Mouse (Mus musculus) G1E (cell line): Measurements from ENCODE around the gene Micall1. TPM values are rescaled to one million over a fixed set of nuclear protein-coding genes. Genes with fewer than 3 reads are reported as not detected.
A peak's percentile ranks its signal among the peaks of the same experiment; 100 is the strongest.

ENCODE experiments used
- ATAC-seq: 2 replicates; pipeline ENCODE4 v1.8.0; 2016; ENCODE audit warnings: mild to moderate bottlenecking; ENCODE audit not compliant: insufficient number of reproducible peaks, poor library complexity, low FRiP score, severe bottlenecking; ENCODE audit errors: extremely low read depth
- DNase-seq: peaks from one replicate; pipeline ENCODE4 v3.0.0; 2012; ENCODE audit warnings: low spot score
- H3K27me3 ChIP-seq: 2 replicates; pipeline ENCODE4 v1.6.1; 2012; ENCODE audit warnings: mild to moderate bottlenecking, low read length, inconsistent platforms; ENCODE audit not compliant: insufficient read depth
- H3K36me3 ChIP-seq: replicated peaks from 2 replicates; pipeline ENCODE3; 2012; ENCODE audit warnings: mild to moderate bottlenecking, inconsistent platforms
- H3K4me1 ChIP-seq: 2 replicates; pipeline ENCODE4 v1.6.1; 2012; ENCODE audit warnings: low read depth, low read length, inconsistent platforms, mixed read lengths; ENCODE audit not compliant: insufficient read depth
- H3K4me3 ChIP-seq: 2 replicates; pipeline ENCODE4 v1.5.1; 2012; ENCODE audit warnings: low read depth, mild to moderate bottlenecking, inconsistent platforms, low read length, moderate library complexity, mixed read lengths
- H3K9me3 ChIP-seq: replicated peaks from 2 replicates; pipeline ENCODE4 v1.6.1; 2012; ENCODE audit warnings: inconsistent platforms
- CTCF ChIP-seq: IDR thresholded peaks from 2 replicates; pipeline ENCODE4 v1.5.1; 2012; ENCODE audit warnings: low read depth, low read length, inconsistent platforms, mixed read lengths
- GATA1 ChIP-seq: IDR thresholded peaks from 2 replicates; pipeline ENCODE4 v1.6.1; 2012; ENCODE audit warnings: borderline replicate concordance, low read length, inconsistent platforms, mixed read lengths
- GATA2 ChIP-seq: IDR thresholded peaks from 2 replicates; pipeline ENCODE4 v1.6.1; 2012; ENCODE audit warnings: low read depth, low read length, inconsistent platforms, borderline replicate concordance
- POLR2AphosphoS5 ChIP-seq: IDR thresholded peaks from 2 replicates; pipeline ENCODE4 v1.6.1; 2012; ENCODE audit warnings: low read depth, low read length, inconsistent platforms; ENCODE audit not compliant: insufficient replicate concordance
- TAL1 ChIP-seq: conservative IDR thresholded peaks from 2 replicates; pipeline ENCODE4 v1.6.1; 2012; ENCODE audit warnings: low read depth, low read length, inconsistent platforms, mixed read lengths
- polyA plus RNA-seq: library from polyadenylated mRNA; stranded (reverse); fragments of >175 nt; gene quantifications from 2 replicates; pipeline ENCODE4 v1.2.3, GENCODE M21; 2012
- total RNA-seq, 2 experiments: library from RNA; stranded (forward) in 1 of 2; stranded (reverse) in 1 of 2; fragments of 200-1000 nt in 1 of 2; fragments of >200 nt in 1 of 2; fragmentation: Nextera tagmentation in 1 of 2; gene quantifications; 2 replicates each; pipeline ENCODE4 v1.2.3; 2014 to 2017

Micall1 gene
- total RNA-seq (2014; fragmentation: Nextera tagmentation), result 10.4 and 11.5 TPM in 2 replicates
- total RNA-seq (2017), result 3.7 and 4.5 TPM in 2 replicates
- 19.9 and 20.5 TPM in 2 replicates for polyA plus RNA-seq

DNA sequence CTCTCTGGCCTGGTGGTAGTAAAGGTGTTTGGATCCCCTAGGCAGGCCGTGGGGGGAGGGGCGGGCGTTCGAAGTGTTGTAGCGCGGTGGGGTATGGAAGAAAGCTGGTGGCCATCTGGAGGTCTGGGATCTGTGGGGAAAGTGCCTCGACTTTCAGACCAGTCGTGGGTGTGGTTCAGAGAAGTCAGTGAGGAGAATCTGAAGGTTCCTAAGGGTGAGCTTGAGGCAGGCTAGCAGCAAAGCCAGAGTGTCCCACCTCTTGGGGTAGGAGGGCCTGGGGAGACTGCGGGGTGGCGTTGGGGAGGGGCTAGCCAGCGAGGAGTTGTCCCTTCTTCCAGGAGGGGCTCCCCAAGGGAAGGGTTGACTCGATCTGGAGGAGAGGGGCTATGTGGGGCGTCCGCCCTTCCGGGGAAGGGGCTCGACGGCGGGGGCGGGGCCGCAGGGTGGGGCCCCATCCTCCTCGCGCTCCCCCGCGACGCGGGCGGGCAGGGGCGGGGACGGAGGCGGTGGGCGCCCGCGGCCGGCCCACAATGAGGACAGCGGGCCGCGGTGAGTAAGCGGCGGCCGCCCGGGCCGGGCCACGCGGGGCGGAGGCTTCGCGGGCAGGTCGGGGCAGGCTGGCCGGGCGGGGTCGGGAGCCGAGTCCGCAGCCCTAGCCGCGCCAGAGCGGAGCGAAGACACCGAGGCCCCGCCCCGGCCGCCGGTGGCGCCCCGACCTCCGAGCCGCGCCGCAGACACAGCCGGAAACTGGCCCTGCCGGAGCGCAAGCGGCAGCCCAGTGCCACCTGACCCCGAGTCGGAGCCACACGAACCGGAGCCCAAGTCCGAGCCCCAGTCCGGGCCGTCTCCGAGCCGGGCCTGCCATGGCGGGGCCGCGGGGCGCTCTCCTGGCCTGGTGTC, at the start of gene Micall1:
Micall1 (plus strand) TSS at position 478 of the 900 bp plus-strand sequence.
- peaks cover 16% of the 10 kb centered on the region for H3K36me3 ChIP-seq
- no peaks in the 10 kb centered on the region for H3K9me3 ChIP-seq
- peak; percentile 4; the same call in 1 of the 2 replicates for ATAC-seq
- peak; percentile 77 for DNase-seq
- H3K27me3 ChIP-seq, result peaks cover 45% of the 10 kb centered on the region
- peak within 1 kb of the TSS; percentile 80 for H3K4me3 ChIP-seq
- TF ChIP-seq GATA1 (no peak), POLR2AphosphoS5 (no peak), GATA2 (no peak), CTCF (no peak), TAL1 (no peak)
- H3K4me1 ChIP-seq, result peaks cover 36% of the 10 kb centered on the region

DNA sequence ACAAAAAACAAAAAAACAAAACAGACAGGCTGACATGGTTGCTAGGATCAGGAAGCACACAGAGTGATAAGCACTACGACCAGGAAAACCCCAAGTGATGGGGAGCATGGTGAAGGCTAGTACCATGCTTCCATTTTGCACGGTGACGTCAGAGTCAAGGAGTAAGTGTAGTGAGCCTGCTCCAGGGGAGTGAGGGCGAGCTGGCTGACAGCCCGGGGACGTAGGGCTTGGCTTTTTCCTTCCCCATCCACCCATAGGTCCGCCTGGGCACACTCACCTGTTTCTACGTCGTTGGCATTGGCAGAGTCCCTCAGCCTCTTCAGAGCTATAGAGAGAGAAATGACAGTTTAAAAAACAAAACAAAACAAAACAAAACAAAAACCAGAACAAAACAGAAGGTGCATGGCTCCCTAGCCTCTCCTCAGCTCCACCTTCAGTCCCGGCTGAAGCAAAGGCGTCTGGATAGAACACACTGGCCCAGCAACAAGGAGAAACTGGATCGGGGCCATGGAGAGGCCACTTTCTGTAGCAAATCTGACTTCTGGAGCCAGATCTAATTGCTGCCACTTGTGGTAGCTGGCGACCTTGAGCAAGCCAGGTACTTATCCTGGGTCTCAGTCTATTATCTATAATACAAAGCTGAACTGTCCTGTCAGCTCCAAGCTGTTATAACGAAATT, 47.7 kb upstream of the Micall1 start:
- peaks cover 3% of the 10 kb centered on the region; the same call in 1 of the 2 replicates for H3K9me3 ChIP-seq
- H3K36me3 ChIP-seq, result peaks cover 51% of the 10 kb centered on the region
- ATAC-seq, result no peak

DNA sequence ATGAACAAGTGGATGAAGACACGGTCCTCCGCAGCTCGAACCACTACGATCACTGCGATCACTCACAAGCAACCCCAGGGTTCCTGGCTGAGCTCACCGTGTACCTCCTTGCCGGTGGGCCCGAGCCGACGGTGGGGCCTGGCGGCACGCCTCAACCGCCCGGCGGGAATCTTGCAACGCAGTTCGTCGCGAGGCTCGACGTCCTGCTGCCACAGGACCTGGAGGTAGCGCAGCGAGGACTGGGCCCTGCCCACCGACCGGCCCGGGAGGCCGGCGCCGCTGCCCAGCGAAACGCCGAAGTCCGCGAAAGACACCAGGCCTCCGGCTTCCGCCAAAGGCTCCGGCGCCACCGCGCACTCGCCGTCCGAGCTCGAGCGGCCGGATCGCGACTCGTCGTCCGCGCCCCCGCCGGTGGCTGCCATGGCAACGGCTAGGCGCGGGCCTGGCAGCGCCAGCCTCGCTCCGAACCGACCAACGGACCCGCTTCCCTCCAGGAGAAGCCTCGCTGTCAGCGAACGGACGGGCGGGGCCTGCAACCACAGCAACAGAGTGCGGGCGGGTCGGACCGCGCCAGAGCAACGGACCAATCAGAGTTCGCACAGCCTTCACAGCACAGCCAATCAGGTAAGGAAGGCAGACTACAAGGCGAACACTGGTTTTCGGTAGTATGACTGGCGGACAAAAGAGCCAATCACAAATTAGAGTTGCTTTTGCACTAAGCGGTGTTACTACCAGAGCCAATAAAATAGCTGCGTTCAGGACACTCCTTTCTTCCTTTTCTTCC, 46.1 kb upstream of the Micall1 start, which contains the start of gene Ankrd54:
Ankrd54 (minus strand) TSS at position 518 of the 784 bp plus-strand sequence.
- TF ChIP-seq GATA2 (no peak), GATA1 (no peak)
- Histone ChIP-seq H3K27me3 (no peaks in the 10 kb centered on the region), H3K4me1 (peaks cover 54% of the 10 kb centered on the region), H3K9me3 (peaks cover 3% of the 10 kb centered on the region; the same call in 1 of the 2 replicates), H3K4me3 (peak within 1 kb of the TSS; percentile 98), H3K36me3 (peaks cover 38% of the 10 kb centered on the region)
- ATAC-seq (peak; percentile 98), DNase-seq (peak; percentile 99)

More for the DNA sequence above, 47.7 kb upstream of the Micall1 start:
- Histone ChIP-seq H3K4me1 (peaks cover 39% of the 10 kb centered on the region), H3K4me3 (no peak overlapping the region; the same call in 1 of the 2 replicates), H3K27me3 (no peaks in the 10 kb centered on the region)
- TF ChIP-seq POLR2AphosphoS5, result no peak
- no peak for TF ChIP-seq TAL1
- TF ChIP-seq CTCF, result no peak
- TF ChIP-seq GATA2, result no peak
- TF ChIP-seq GATA1, result no peak
- no peak for DNase-seq

DNA sequence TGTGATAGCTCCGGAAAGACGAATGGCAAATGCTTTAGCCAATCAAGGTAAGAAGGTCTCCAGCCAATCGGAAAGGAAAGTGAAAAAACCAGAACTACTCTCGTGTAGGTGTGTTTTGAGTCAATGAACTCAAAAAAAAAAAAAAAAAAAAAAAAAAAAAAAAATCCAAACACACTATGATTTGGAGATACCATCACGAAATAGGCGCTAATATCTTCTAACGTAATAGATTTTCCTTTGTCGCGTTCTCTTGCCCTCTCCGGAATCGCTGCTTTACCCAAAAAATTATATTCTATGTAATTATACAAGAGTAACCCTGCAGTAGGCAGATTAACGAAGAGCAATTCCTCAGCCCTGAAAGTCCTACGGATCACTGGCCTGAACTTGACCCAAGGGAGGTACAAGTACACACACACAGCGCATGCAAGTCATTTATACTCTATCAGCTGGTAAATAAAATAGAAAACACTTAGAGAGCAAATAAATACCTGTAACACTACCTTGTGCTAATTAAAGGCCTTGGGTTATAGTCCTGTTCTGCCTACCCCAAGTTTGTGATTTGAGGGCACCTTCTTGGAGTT, 45.4 kb upstream of the Micall1 start:
- H3K36me3 ChIP-seq, result peaks cover 31% of the 10 kb centered on the region
- H3K9me3 ChIP-seq, result no peaks in the 10 kb centered on the region
- DNase-seq (no peak), ATAC-seq (no peak)
- H3K4me3 ChIP-seq, result peak overlapping the region; percentile 46
- no peak for TF ChIP-seq POLR2AphosphoS5
- peaks cover 58% of the 10 kb centered on the region for H3K4me1 ChIP-seq
- no peaks in the 10 kb centered on the region for H3K27me3 ChIP-seq

DNA sequence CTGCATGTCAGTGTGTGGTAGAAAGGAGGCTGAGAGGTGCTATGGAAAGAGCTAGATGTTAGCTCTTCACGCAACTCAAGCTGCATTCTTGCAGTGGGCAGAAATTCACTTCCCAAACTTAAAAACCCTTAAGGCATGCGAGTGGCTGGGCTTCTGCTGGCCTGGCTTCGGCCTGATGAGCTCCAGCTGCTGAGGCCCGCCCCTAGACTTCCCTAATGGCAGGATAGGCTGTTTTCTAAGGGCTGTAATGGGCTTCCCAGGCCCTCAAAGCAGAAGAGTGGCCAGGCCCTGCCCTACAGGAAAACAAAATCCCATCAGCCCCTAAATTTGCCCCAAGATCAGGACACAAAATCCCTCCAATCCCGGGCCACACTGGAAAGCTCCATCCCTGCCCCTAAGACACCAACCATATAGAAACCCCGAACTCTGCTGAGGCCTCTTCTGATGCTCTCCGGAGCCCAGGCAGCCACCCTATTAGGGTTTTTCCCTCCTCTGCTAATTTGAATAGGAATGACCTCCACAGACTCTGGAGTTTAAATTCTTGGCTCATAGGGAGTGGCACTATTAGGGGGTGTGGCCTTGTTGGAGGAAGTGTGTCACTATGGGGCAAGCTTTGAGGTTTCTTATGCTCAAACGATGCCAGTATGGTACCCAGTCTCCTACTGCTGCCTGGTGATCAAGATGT, 43.5 kb upstream of the Micall1 start:
- H3K36me3 ChIP-seq, result peaks cover 11% of the 10 kb centered on the region
- H3K9me3 ChIP-seq, result no peaks in the 10 kb centered on the region
- H3K4me1 ChIP-seq, result peaks cover 60% of the 10 kb centered on the region
- H3K4me3 ChIP-seq, result no peak overlapping the region
- no peak for TF ChIP-seq CTCF
- no peak for TF ChIP-seq TAL1
- TF ChIP-seq GATA1, result no peak
- no peak for TF ChIP-seq GATA2
- no peak for TF ChIP-seq POLR2AphosphoS5
- DNase-seq (no peak), ATAC-seq (no peak)
- no peaks in the 10 kb centered on the region for H3K27me3 ChIP-seq
